Mouse (Mus musculus) megakaryocyte, adult 5-6 weeks (primary cell): Measurements from ENCODE around the gene Mast4. TPM values are rescaled to one million over a fixed set of nuclear protein-coding genes. Genes with fewer than 3 reads are reported as not detected.

Experiments
- ATAC-seq: 2 replicates; pipeline ENCODE4 v1.8.0; 2016; ENCODE audit warnings: mild to moderate bottlenecking, inconsistent platforms; ENCODE audit not compliant: poor library complexity, severe bottlenecking
- total RNA-seq, 2 experiments: library from RNA; stranded (forward) in 1 of 2; stranded (reverse) in 1 of 2; fragments of 153-499, 151-499 nt in 1 of 2; fragments of 221-1000, 200-1000 nt in 1 of 2; gene quantifications; 2 replicates each; pipeline versions ENCODE4 v1.2.3 to v1.2.4; 2015 to 2017

Gene Mast4
- total RNA-seq, 2 experiments from 2014 or later = 0.26 to 1.2 TPM

GRCm38 (mm10) chr13:102874465-102875143 is 459.7 kb downstream of the Mast4 start:
- ATAC-seq = no peak

- ATAC-seq = no peak
These were observed 460.8 kb downstream of the Mast4 start for GRCm38 (mm10) chr13:102873412-102874016.

- ATAC-seq = no peak
These were observed 462.8 kb downstream of the Mast4 start for GRCm38 (mm10) chr13:102871380-102872104.

GRCm38 (mm10) chr13:102869541-102869940 is 464.8 kb downstream of the Mast4 start:
- no peak for ATAC-seq

- ATAC-seq = no peak
These were observed 467.5 kb downstream of the Mast4 start for GRCm38 (mm10) chr13:102866816-102867215.

GRCm38 (mm10) chr13:102865971-102866724 is 468.1 kb downstream of the Mast4 start:
- peak; percentile 74 for ATAC-seq

- no peak; the same call in 1 of the 2 replicates for ATAC-seq
These were observed 468.8 kb downstream of the Mast4 start for GRCm38 (mm10) chr13:102865494-102865893.

- no peak for ATAC-seq
These were observed 469.5 kb downstream of the Mast4 start for GRCm38 (mm10) chr13:102864840-102865239.

- no peak for ATAC-seq
These were observed 470.2 kb downstream of the Mast4 start for GRCm38 (mm10) chr13:102864079-102864478.

- ATAC-seq = no peak
These were observed 471.3 kb downstream of the Mast4 start for GRCm38 (mm10) chr13:102862981-102863380.

GRCm38 (mm10) chr13:102862397-102862796 is 471.9 kb downstream of the Mast4 start:
- ATAC-seq = no peak

GRCm38 (mm10) chr13:102860733-102861132 is 473.6 kb downstream of the Mast4 start:
- no peak for ATAC-seq

GRCm38 (mm10) chr13:102860135-102860534 is 474.2 kb downstream of the Mast4 start:
- no peak for ATAC-seq

- ATAC-seq = no peak
These were observed 476.8 kb downstream of the Mast4 start for GRCm38 (mm10) chr13:102857539-102857838.

- no peak for ATAC-seq
These were observed 477.3 kb downstream of the Mast4 start for GRCm38 (mm10) chr13:102856821-102857538.

GRCm38 (mm10) chr13:102852865-102853264 is 481.4 kb downstream of the Mast4 start:
- ATAC-seq = peak; percentile 36

GRCm38 (mm10) chr13:102851253-102851652 is 483.0 kb downstream of the Mast4 start:
- no peak for ATAC-seq

GRCm38 (mm10) chr13:102850594-102850993 is 483.7 kb downstream of the Mast4 start:
- ATAC-seq = no peak

- peak; percentile 85 for ATAC-seq
These were observed 485.2 kb downstream of the Mast4 start for GRCm38 (mm10) chr13:102849068-102849467.

GRCm38 (mm10) chr13:102846473-102846872 is 487.8 kb downstream of the Mast4 start:
- no peak for ATAC-seq

GRCm38 (mm10) chr13:102842715-102843114 is 491.6 kb downstream of the Mast4 start:
- ATAC-seq = no peak
